Mouse (Mus musculus): ENCODE measurements around the gene Pik3ip1. TPM values are rescaled to one million over a fixed set of nuclear protein-coding genes. Genes with fewer than 3 reads are reported as not detected.

Gene Pik3ip1
- total RNA-seq, 2 experiments from 2014 or later: 27.8 to 32.3 TPM

DNA sequence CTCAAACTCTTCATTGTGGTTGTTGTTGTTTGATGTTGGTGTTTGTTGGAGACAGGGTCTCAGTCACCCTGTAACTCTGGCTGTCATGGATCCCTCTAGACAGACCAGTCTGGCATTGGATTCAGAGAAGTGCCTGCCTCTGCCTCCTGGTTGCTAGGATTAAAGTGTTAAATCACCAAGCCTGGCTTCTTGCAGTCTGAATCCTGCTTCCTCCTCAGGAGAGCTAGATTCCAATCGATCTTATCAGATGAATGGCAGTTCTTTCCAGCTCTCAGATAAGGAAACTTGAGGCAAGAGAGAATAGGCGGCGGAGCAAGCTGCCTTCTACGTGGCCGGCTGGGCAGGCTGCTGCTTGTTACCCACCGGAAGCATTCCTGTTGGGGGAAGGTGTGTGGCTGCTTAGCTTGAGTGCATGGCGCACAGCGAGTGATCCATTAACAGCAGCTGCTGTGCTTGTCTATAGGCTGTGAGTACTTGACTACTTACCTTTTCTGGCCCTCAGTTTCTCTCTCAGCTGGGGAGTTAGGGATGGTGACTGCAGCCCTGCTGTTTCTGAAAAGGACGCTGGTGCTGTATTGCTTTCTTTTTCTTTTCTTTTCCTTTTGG lies 4.6 kb downstream of the Pik3ip1 start:
- DNase-seq (ENCODE audit: low spot score in 2 of 2): no peak

- DNase-seq (ENCODE audit: low spot score in 2 of 2): no peak
Measured at GRCm38 (mm10) chr11:3335651-3336216, 5.5 kb downstream of the Pik3ip1 start.

DNA sequence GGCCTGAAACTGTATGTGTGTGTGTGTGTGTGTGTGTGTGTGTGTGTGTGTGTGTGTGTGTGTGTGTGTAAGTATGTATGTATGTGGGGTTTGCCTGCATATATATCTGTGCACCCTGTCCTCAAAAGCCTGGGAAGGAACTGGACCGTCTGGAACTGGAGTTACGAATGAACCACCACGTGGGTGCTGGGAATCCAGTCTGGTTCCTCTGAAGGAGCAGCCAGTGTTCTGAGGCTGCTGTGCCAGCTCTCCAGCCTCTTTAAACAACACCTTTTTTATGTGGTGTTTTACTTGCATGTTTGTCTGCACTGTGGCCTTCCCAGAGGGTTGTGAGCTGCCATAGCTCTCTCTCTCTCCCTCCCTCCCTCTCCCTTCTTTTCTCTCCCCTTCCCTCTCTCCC lies 6.4 kb downstream of the Pik3ip1 start:
- no peak for DNase-seq (ENCODE audit: low spot score in 2 of 2)

GRCm38 (mm10) chr11:3337173-3337955 lies 7.2 kb downstream of the Pik3ip1 start:
- DNase-seq (ENCODE audit: low spot score in 2 of 2): peak; percentile 76 to 81

GRCm38 (mm10) chr11:3337961-3338360 lies 7.8 kb downstream of the Pik3ip1 start:
- DNase-seq (ENCODE audit: low spot score in 2 of 2): no peak

GRCm38 (mm10) chr11:3341476-3341875 lies 11.3 kb downstream of the Pik3ip1 start:
- no peak for DNase-seq (ENCODE audit: low spot score in 2 of 2)

GRCm38 (mm10) chr11:3344916-3345315 lies 14.7 kb downstream of the Pik3ip1 start:
- no peak for DNase-seq (ENCODE audit: low spot score in 2 of 2)

DNA sequence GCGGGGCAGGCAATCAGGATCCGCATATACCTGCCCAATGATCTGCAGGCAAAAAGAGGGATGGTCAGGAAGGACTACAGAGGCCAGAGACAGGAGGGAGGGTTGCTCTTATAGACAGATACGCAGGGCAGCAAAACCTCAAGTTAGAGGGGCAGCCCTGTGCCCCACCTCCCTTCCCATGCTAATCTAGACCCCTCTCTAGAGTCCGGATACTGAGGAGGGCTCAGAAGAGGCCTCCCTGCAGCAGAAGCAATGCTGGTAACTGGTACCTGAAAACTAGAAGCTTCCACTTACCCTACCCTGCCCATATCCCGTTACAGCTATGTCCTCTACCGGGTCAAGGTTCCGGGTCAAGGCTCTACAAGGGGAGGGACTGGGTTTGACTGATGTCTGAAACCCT lies 16.1 kb downstream of the Pik3ip1 start:
- DNase-seq (ENCODE audit: low spot score in 2 of 2): no peak

DNA sequence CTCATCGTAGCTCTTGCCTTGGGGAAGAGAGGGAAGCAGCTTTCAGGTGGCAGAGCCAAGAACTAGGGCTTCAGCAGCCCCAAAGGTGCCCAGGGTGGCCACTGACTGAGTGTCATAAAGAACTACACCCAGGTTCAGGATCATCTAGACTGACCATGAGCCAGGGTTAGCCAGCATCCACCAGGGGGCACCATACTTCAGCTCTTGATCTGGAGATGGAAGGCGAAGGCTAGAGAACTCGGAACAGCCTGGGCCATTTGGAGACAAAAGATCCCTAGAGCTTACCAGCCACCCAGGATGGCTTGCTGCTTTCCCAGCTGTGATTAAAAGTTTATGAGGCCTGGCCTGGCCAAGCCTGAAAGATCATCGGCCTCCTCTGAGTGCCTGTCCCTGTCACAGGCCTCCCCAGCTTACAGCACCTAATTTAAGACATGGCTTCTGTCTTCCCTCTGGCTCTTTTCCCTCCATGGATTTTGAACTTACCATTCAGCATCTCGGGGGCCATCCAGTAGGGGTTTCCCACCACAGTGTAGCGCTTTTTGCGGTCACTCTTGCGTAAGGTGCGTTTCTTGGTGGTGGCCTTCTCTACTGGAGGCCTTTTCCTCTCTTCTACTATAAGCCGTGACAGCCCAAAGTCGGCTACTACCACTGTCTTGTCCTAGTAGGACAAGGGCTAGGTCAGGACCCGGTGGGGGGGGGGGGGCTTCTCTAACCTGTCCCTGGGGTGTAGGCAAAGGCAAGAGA lies 17.1 kb downstream of the Pik3ip1 start:
- DNase-seq (ENCODE audit: low spot score in 2 of 2): peak; percentile 84 to 89

DNA sequence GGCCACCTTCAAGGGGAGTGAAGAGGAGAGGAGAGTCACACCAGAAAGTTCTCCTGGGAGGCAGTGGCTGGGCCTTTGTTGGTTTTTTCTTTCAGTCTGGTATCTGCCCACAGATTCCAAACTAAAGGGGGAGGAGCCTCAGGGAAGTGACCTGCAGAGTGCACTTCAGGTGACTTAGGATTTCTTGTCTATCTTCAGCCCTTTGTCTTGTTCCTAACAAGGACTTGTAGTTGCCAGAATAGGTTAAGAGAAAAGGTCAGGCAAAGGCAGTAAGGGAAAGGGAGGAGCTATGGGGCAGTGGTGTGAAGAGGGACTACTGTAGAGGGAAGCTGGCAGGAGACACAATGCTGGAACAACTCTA lies 17.6 kb downstream of the Pik3ip1 start:
- DNase-seq (ENCODE audit: low spot score in 2 of 2): no peak

DNA sequence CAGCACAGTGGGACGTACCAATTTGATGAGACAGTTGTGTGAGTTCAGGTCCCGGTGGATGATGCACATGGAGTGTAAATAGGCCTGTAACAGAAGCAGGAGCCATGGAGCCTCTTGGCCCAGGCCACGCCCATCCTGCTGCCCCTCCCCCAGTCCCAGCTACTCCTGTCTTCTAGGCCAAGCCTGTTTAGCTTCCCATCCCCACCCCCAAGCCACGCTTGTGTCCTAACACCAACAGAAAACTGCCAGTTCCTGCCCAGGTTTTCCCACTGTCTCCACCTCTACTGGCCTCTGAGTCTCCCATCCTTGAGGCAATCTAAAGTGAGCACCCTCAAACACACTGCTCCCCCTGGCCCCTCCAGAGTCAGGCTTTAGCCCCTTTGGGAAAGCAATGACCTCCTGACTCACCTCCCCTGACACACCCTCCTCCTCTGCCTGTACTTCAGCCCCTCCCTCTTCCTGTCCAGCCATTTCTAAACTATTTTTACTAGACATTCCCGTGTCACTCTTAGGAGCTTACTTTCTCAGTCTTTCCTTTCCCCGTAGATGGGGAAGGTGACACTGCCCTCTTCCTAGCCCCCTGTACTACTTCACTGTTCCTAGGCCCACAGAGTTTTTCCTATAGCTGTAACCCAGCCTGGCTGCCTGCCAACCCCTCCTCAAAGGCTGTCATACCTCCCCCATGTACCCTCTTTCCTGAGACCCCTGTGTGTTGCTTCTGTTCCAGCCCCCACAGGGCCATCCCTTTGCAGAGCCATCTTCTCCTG lies 18.6 kb downstream of the Pik3ip1 start:
- DNase-seq (ENCODE audit: low spot score in 2 of 2): no peak

DNA sequence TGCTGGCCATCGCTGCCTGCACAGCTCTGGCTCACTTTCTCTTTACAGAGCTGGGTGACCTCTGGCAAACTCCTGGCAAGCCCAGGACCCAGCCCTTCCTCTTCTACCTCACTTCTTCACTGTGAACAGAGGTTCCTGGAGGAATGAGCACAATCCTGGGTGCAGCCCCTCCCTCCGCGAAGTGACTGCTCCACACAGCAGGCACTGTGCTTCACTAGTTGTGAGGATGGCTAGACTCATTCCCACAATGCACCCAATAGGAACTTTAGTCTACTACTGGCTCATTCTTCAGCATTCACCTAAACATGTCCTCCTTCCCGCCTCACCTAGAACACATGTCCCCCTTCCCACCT lies 19.1 kb downstream of the Pik3ip1 start:
- DNase-seq (ENCODE audit: low spot score in 2 of 2): no peak

DNA sequence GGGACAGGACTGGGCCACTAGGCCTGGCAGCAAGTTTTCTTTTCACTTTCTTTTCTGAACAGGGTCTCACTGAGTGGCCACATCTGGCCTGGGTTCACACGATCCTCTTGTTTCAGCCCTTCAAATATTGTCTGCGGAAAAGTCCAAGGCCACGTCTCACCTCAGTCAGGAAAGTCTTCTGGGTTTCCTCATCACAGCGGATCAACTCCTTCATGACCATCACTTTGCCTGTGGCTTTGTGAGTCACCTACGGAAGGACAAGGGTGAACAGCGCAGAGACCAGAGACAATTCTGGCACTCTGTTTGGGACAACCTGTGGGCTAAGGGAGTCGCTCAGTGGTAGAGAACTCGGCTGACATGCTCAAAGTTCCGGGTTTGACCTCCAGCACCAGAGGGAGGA lies 21.9 kb downstream of the Pik3ip1 start:
- DNase-seq (ENCODE audit: low spot score in 2 of 2): no peak

- DNase-seq (ENCODE audit: low spot score in 2 of 2): no peak
Measured at GRCm38 (mm10) chr11:3352990-3353585, 22.9 kb downstream of the Pik3ip1 start.

DNA sequence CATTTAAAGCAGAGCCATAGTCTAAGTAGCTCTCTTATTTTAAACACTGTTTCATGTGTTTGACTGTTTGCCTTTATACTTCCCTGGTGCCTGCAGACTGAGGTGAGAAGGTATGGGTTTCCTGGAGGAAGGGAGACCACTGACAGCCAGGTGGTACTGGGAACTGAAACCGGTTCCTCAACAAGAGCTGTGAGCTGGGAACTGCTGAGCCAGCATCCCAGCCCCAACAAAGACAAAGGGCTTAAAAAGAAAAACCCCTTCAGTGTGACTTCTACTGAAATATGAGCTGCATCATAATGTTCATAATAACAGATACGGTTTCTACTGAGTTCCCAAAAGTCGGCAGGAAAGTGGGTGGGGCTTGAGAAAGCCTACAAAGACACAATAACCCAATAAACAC lies 32.7 kb downstream of the Pik3ip1 start:
- no peak for DNase-seq (ENCODE audit: low spot score in 2 of 2)

GRCm38 (mm10) chr11:3366411-3366810 lies 36.2 kb downstream of the Pik3ip1 start:
- DNase-seq (ENCODE audit: low spot score in 2 of 2): no peak

GRCm38 (mm10) chr11:3368983-3369382 lies 38.8 kb downstream of the Pik3ip1 start:
- DNase-seq (ENCODE audit: low spot score in 2 of 2): no peak

- no peak for DNase-seq (ENCODE audit: low spot score in 2 of 2)
Measured at GRCm38 (mm10) chr11:3369449-3369848, 39.2 kb downstream of the Pik3ip1 start.

GRCm38 (mm10) chr11:3370162-3370561 lies 40.0 kb downstream of the Pik3ip1 start:
- no peak for DNase-seq (ENCODE audit: low spot score in 2 of 2)

DNA sequence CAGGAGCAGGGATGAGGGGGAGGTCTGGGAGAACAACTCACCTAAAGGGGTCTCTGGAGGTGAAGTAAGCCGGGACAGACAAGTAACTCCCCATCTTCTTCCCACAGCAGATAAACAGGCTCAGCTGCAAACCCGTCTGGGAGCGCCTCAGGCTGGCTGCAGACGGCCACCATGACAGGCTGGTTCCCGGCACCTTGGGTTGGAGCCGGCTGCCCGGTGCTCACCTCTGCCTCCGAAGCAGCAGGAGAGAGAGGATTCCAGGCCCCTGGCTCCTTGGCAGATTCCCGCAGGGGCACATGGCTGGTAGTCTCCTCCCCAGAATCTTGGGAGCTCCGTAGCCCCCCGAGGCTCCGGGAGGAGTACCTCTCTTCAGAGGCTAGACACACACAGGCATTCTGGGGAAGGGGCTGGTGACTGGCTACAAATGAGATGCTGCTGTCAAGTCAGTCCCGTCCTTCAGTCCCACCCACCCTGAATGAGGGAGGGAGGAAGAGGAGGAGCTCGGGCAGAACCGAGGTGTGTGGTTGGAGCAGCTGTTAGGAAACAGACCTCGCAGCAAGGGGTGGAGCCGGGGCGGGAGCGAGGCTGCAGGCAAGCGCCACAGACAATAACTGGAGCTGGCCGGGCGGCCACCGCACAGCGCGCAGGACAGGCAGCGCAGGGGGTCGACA lies 40.9 kb downstream of the Pik3ip1 start:
- peak; percentile 74 to 84 for DNase-seq (ENCODE audit: low spot score in 2 of 2)

All from left cerebral cortex, adult 18-20 months (tissue).